Comparison of ENCODE assay signal across 18 mouse cellular contexts in genomic region chr7:4674114-4674731, GRCm38 (mm10). TPM values are rescaled to one million over a fixed set of nuclear protein-coding genes. Genes with fewer than 3 reads are reported as not detected.
DNase-seq lines count a peak whose midpoint lies in the region; ATAC-seq and TF ChIP-seq lines count a peak whose summit lies in the region.
"Had no signal": no experiment of that assay in that cellular context is flagged by ENCODE, and none has a peak within 500 bp of the region (broad histone marks: within the 10 kb centered on the region; RNA-seq: fewer than 3 reads in every experiment).

No protein-coding gene starts in this region.

- no peak for TF ChIP-seq EP300 in liver, postnatal 0 days (IDR thresholded peaks at IDR 0.05; ENCODE audit: low read depth)

- WGBS in liver, embryonic 15.5 days (ENCODE audit: insufficient replicate concordance), result 63% methylated on average over 12 of the region's 12 CpGs
- 63% methylated on average over 12 of the region's 12 CpGs for WGBS in liver, postnatal 0 days (ENCODE audit: insufficient replicate concordance)
- 62% methylated on average over 12 of the region's 12 CpGs for WGBS in intestine, postnatal 0 days
- WGBS in forebrain, embryonic 10.5 days, result 92% methylated on average over 12 of the region's 12 CpGs

- H3K4me2 ChIP-seq in liver, embryonic 15.5 days, result no peak overlapping the region
- no peak overlapping the region for H3K4me2 ChIP-seq in liver, postnatal 0 days (ENCODE audit: low read depth, low read length)
- no peak overlapping the region for H3K4me2 ChIP-seq in intestine, postnatal 0 days (replicated peaks; ENCODE audit: low read depth)
- H3K4me2 ChIP-seq: heart, embryonic 12.5 days; midbrain, embryonic 11.5 days; neural tube, embryonic 15.5 days had no signal

- H3K36me3 ChIP-seq in liver, embryonic 15.5 days (replicated peaks), result peaks cover 49% of the 10 kb centered on the region
- H3K36me3 ChIP-seq in liver, postnatal 0 days (replicated peaks; ENCODE audit: insufficient read depth, low read length), result peaks cover 23% of the 10 kb centered on the region
- peaks cover 26% of the 10 kb centered on the region; the same call in 1 of the 2 replicates for H3K36me3 ChIP-seq in intestine, postnatal 0 days (ENCODE audit: control insufficient read depth, insufficient read depth)
- peaks cover 87% of the 10 kb centered on the region for H3K36me3 ChIP-seq in forebrain, embryonic 10.5 days (replicated peaks)

- no peaks in the 10 kb centered on the region for H3K9me3 ChIP-seq in liver, embryonic 15.5 days (replicated peaks)
- H3K9me3 ChIP-seq in liver, postnatal 0 days (ENCODE audit: low read length), result no peaks in the 10 kb centered on the region
- H3K9me3 ChIP-seq in intestine, postnatal 0 days (ENCODE audit: control insufficient read depth), result no peaks in the 10 kb centered on the region
- no peaks in the 10 kb centered on the region for H3K9me3 ChIP-seq in forebrain, embryonic 10.5 days
- H3K9me3 ChIP-seq: heart, embryonic 12.5 days; neural tube, embryonic 15.5 days had no signal

- no peak overlapping the region for H3K9ac ChIP-seq in liver, embryonic 15.5 days
- H3K9ac ChIP-seq in liver, postnatal 0 days (replicated peaks), result no peak overlapping the region
- H3K9ac ChIP-seq in intestine, postnatal 0 days (ENCODE audit: low read depth, low read length), result no peak overlapping the region
- H3K9ac ChIP-seq: heart, embryonic 12.5 days; neural tube, embryonic 15.5 days had no signal

- TF ChIP-seq CTCF in liver, postnatal 0 days (IDR thresholded peaks at IDR 0.05; ENCODE audit: low read depth), result no peak
- no peak for TF ChIP-seq CTCF in intestine, postnatal 0 days (IDR thresholded peaks at IDR 0.05; ENCODE audit: low read depth)

- H3K4me1 ChIP-seq in liver, embryonic 15.5 days (replicated peaks), result peaks cover 41% of the 10 kb centered on the region
- H3K4me1 ChIP-seq in liver, postnatal 0 days (ENCODE audit: insufficient read depth), result peaks cover 21% of the 10 kb centered on the region
- H3K4me1 ChIP-seq in intestine, postnatal 0 days (replicated peaks; ENCODE audit: control insufficient read depth, insufficient read depth, low read length), result no peaks in the 10 kb centered on the region; the same call in 1 of the 2 replicates
- H3K4me1 ChIP-seq in forebrain, embryonic 10.5 days, result no peaks in the 10 kb centered on the region
- H3K4me1 ChIP-seq: heart, embryonic 12.5 days had no signal

- H3K4me3 ChIP-seq in liver, embryonic 15.5 days (replicated peaks), result no peak overlapping the region
- H3K4me3 ChIP-seq in liver, postnatal 0 days (ENCODE audit: low read depth, low read length), result no peak overlapping the region
- no peak overlapping the region for H3K4me3 ChIP-seq in intestine, postnatal 0 days (ENCODE audit: low read depth, low read length)
- H3K4me3 ChIP-seq in forebrain, embryonic 10.5 days, result no peak overlapping the region
- H3K4me3 ChIP-seq: heart, embryonic 12.5 days; neural tube, embryonic 15.5 days had no signal

- DNase-seq in liver, postnatal 0 days, result no peak
- peak; percentile 48 for DNase-seq in thymus, postnatal 25 days
- no peak for DNase-seq in right cerebral cortex, postnatal 14 days
- DNase-seq in forebrain, embryonic 10.5 days (ENCODE audit: extremely low spot score, low spot score), result no peak
- DNase-seq: cerebellum, adult 9-10 months; lung, adult 18-20 months; lung, postnatal 4 days; right cerebral cortex, postnatal 4 days had no signal

- no peaks in the 10 kb centered on the region for H3K27me3 ChIP-seq in liver, embryonic 15.5 days
- no peaks in the 10 kb centered on the region for H3K27me3 ChIP-seq in liver, postnatal 0 days (ENCODE audit: insufficient read depth, low read length)
- no peaks in the 10 kb centered on the region for H3K27me3 ChIP-seq in intestine, postnatal 0 days (replicated peaks; ENCODE audit: control insufficient read depth, insufficient read depth, low read length)
- no peaks in the 10 kb centered on the region for H3K27me3 ChIP-seq in forebrain, embryonic 10.5 days (ENCODE audit: poor library complexity, severe bottlenecking)
- H3K27me3 ChIP-seq: heart, embryonic 12.5 days; neural tube, embryonic 15.5 days; Patski had no signal

- H3K27ac ChIP-seq in liver, embryonic 15.5 days (replicated peaks), result 0 out of 2 replicates have a peak overlapping the region, but pooled peaks have one; percentile 4
- no peak overlapping the region for H3K27ac ChIP-seq in liver, postnatal 0 days (ENCODE audit: low read depth)
- peak overlapping the region; percentile 7; the same call in 1 of the 2 replicates for H3K27ac ChIP-seq in intestine, postnatal 0 days (ENCODE audit: low read depth, low read length)
- no peak overlapping the region for H3K27ac ChIP-seq in forebrain, embryonic 10.5 days
- H3K27ac ChIP-seq: hindbrain, postnatal 0 days; neural tube, embryonic 15.5 days had no signal

- no peak for ATAC-seq in liver, embryonic 15.5 days (ENCODE audit: insufficient read depth)
- no peak for ATAC-seq in liver, postnatal 0 days
- ATAC-seq in common myeloid progenitor, adult 5-6 weeks (replicated peaks; ENCODE audit: low read depth, poor library complexity, severe bottlenecking), result peak; percentile 75
- peak; percentile 37; the same call in 1 of the 2 replicates for ATAC-seq in intestine, postnatal 0 days
- ATAC-seq in erythroblast, adult 5-6 weeks (replicated peaks; ENCODE audit: low FRiP score, poor library complexity, severe bottlenecking), result no peak
- ATAC-seq: hindbrain, postnatal 0 days; Patski had no signal

RNA-seq across cellular contexts. Expression of gene Hspbp1, which starts 10.6 kb away (rescaled TPM):
- polyA plus RNA-seq in liver, embryonic 15.5 days (2015; fragmentation: Nextera tagmentation; extraction: Ambion mirVana), result 54.4 and 58.1 TPM in 2 replicates
- polyA plus RNA-seq in liver, postnatal 0 days (2015; fragmentation: Nextera tagmentation; extraction: Ambion mirVana), result 27.6 and 33.1 TPM in 2 replicates
- 28.6 and 43.6 TPM in 2 replicates for total RNA-seq in common myeloid progenitor, adult 5-6 weeks (2017)
- 43.3 and 45.6 TPM in 2 replicates for polyA plus RNA-seq in intestine, postnatal 0 days (2015; fragmentation: Nextera tagmentation; extraction: Ambion mirVana)
- polyA plus RNA-seq in forebrain, embryonic 10.5 days (2016; fragmentation: Nextera tagmentation; extraction: Ambion mirVana), result 135 and 137 TPM in 2 replicates
- total RNA-seq in erythroblast, adult 5-6 weeks (2015; ENCODE audit: low replicate concordance), result 5.0 and 8.3 TPM in 2 replicates
- total RNA-seq in erythroblast, adult 5-6 weeks (2017; ENCODE audit: low replicate concordance), result 3.1 and 9.1 TPM in 2 replicates

RNA-seq across cellular contexts. Expression of gene Ppp6r1, which starts 15.4 kb away (rescaled TPM):
- polyA plus RNA-seq in liver, embryonic 15.5 days (2015; fragmentation: Nextera tagmentation; extraction: Ambion mirVana), result 6.5 and 8.1 TPM in 2 replicates
- 3.8 and 4.5 TPM in 2 replicates for polyA plus RNA-seq in liver, postnatal 0 days (2015; fragmentation: Nextera tagmentation; extraction: Ambion mirVana)
- 142 and 149 TPM in 2 replicates for total RNA-seq in common myeloid progenitor, adult 5-6 weeks (2017)
- 4.7 and 5.8 TPM in 2 replicates for polyA plus RNA-seq in intestine, postnatal 0 days (2015; fragmentation: Nextera tagmentation; extraction: Ambion mirVana)
- 8.0 and 9.2 TPM in 2 replicates for polyA plus RNA-seq in forebrain, embryonic 10.5 days (2016; fragmentation: Nextera tagmentation; extraction: Ambion mirVana)
- total RNA-seq in erythroblast, adult 5-6 weeks (2015; ENCODE audit: low replicate concordance), result 31.6 and 45.3 TPM in 2 replicates
- total RNA-seq in erythroblast, adult 5-6 weeks (2017; ENCODE audit: low replicate concordance), result 37.3 and 47.0 TPM in 2 replicates

RNA-seq across cellular contexts. Expression of gene Brsk1, which starts 16.2 kb away (rescaled TPM):
- 0.03 and 0.12 TPM in 2 replicates for polyA plus RNA-seq in liver, embryonic 15.5 days (2015; fragmentation: Nextera tagmentation; extraction: Ambion mirVana)
- polyA plus RNA-seq in liver, postnatal 0 days (2015; fragmentation: Nextera tagmentation; extraction: Ambion mirVana), result not detected in 2 replicates
- total RNA-seq in common myeloid progenitor, adult 5-6 weeks (2017), result not detected in 2 replicates
- 0.89 and 0.98 TPM in 2 replicates for polyA plus RNA-seq in intestine, postnatal 0 days (2015; fragmentation: Nextera tagmentation; extraction: Ambion mirVana)
- polyA plus RNA-seq in forebrain, embryonic 10.5 days (2016; fragmentation: Nextera tagmentation; extraction: Ambion mirVana), result 2.2 TPM in 2 replicates
- total RNA-seq in erythroblast, adult 5-6 weeks (2015; ENCODE audit: low replicate concordance), result not detected in 2 replicates
- total RNA-seq in erythroblast, adult 5-6 weeks (2017; ENCODE audit: low replicate concordance), result not detected in 2 replicates

RNA-seq across cellular contexts. Expression of gene Tmem86b, which starts 43.0 kb away (rescaled TPM):
- 34.4 and 39.1 TPM in 2 replicates for polyA plus RNA-seq in liver, embryonic 15.5 days (2015; fragmentation: Nextera tagmentation; extraction: Ambion mirVana)
- polyA plus RNA-seq in liver, postnatal 0 days (2015; fragmentation: Nextera tagmentation; extraction: Ambion mirVana), result 31.8 and 35.4 TPM in 2 replicates
- 8.6 and 18.7 TPM in 2 replicates for total RNA-seq in common myeloid progenitor, adult 5-6 weeks (2017)
- 25.1 and 31.4 TPM in 2 replicates for polyA plus RNA-seq in intestine, postnatal 0 days (2015; fragmentation: Nextera tagmentation; extraction: Ambion mirVana)
- polyA plus RNA-seq in forebrain, embryonic 10.5 days (2016; fragmentation: Nextera tagmentation; extraction: Ambion mirVana), result 1.6 and 2.1 TPM in 2 replicates
- total RNA-seq in erythroblast, adult 5-6 weeks (2015; ENCODE audit: low replicate concordance), result 37.3 and 72.3 TPM in 2 replicates
- total RNA-seq in erythroblast, adult 5-6 weeks (2017; ENCODE audit: low replicate concordance), result 53.4 and 88.6 TPM in 2 replicates

RNA-seq across cellular contexts. Expression of gene Tmem150b, which starts 50.8 kb away (rescaled TPM):
- 0.14 and 0.37 TPM in 2 replicates for polyA plus RNA-seq in liver, embryonic 15.5 days (2015; fragmentation: Nextera tagmentation; extraction: Ambion mirVana)
- polyA plus RNA-seq in liver, postnatal 0 days (2015; fragmentation: Nextera tagmentation; extraction: Ambion mirVana), result 0.29 and 0.34 TPM in 2 replicates
- total RNA-seq in common myeloid progenitor, adult 5-6 weeks (2017), result 6.6 and 8.3 TPM in 2 replicates
- polyA plus RNA-seq in intestine, postnatal 0 days (2015; fragmentation: Nextera tagmentation; extraction: Ambion mirVana), result 20.7 and 21.5 TPM in 2 replicates
- polyA plus RNA-seq in forebrain, embryonic 10.5 days (2016; fragmentation: Nextera tagmentation; extraction: Ambion mirVana), result 0.11 and 0.20 TPM in 2 replicates
- 1.7 and 6.7 TPM in 2 replicates for total RNA-seq in erythroblast, adult 5-6 weeks (2015; ENCODE audit: low replicate concordance)
- 2.1 and 2.7 TPM in 2 replicates for total RNA-seq in erythroblast, adult 5-6 weeks (2017; ENCODE audit: low replicate concordance)
- total RNA-seq: hindbrain, postnatal 0 days; left cerebral cortex, adult 18-20 months had no signal
- polyA plus RNA-seq: heart, embryonic 12.5 days; midbrain, embryonic 11.5 days had no signal

Comparison
In these comparisons a context has a peak if more than half of its experiments do, and no peak if none do; other contexts are left out.
1. H3K27ac ChIP-seq: peak in liver, embryonic 15.5 days (single experiment) and intestine, postnatal 0 days (single experiment); none in liver, postnatal 0 days (single experiment) and forebrain, embryonic 10.5 days (single experiment).
2. ATAC-seq: peak in common myeloid progenitor, adult 5-6 weeks (single experiment) and intestine, postnatal 0 days (single experiment); none in liver, embryonic 15.5 days (single experiment), liver, postnatal 0 days (single experiment) and erythroblast, adult 5-6 weeks (single experiment).